ENCODE assay signal across 9 mouse cellular contexts in the genomic region with DNA sequence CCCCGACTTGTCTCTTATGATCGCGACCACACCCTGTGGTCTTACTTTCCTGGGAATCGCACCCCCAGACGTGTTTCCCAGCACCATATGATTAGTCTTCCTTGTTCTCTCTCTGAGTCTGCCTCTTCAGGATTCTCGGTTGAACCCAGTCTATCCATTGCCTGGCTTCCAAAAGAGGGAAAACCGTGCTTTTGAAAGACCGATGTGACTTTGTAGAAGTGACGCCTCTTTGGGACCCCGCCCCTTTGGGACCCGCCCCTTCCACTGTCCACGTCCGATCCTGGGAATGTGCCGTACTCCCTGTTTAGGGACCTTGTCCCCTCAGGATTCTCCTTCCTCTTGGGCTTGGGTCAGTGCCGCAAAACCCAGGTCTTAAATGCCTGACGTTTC. TPM values are rescaled to one million over a fixed set of nuclear protein-coding genes. Genes with fewer than 3 reads are reported as not detected.
DNase-seq lines count a peak whose midpoint lies in the region; ATAC-seq and TF ChIP-seq lines count a peak whose summit lies in the region.
"Had no signal": no experiment of that assay in that cellular context is flagged by ENCODE, and none has a peak within 500 bp of the region (broad histone marks: within the 10 kb centered on the region; RNA-seq: fewer than 3 reads in every experiment).

No protein-coding gene starts in this region.

- TF ChIP-seq POLR2A in bone marrow macrophage, adult 2 months (IDR thresholded peaks at IDR 0.05; ENCODE audit: borderline replicate concordance, low read depth, low read length), result no peak

- no peaks in the 10 kb centered on the region for H3K27me3 ChIP-seq in hindbrain, embryonic 16.5 days (replicated peaks; ENCODE audit: control insufficient read depth, insufficient read depth, low read length)
- no peaks in the 10 kb centered on the region for H3K27me3 ChIP-seq in liver, embryonic 12.5 days (replicated peaks)
- H3K27me3 ChIP-seq in neural tube, embryonic 11.5 days (ENCODE audit: control insufficient read depth, insufficient read depth, low read length), result no peaks in the 10 kb centered on the region

- WGBS in hindbrain, embryonic 16.5 days, result under 1% methylated on average over 16 of the region's 16 CpGs
- WGBS in liver, embryonic 12.5 days (ENCODE audit: insufficient replicate concordance), result under 1% methylated on average over 16 of the region's 16 CpGs
- WGBS in neural tube, embryonic 11.5 days, result under 1% methylated on average over 16 of the region's 16 CpGs

- peak; percentile 2 for ATAC-seq in hindbrain, embryonic 16.5 days
- ATAC-seq in liver, embryonic 12.5 days, result no peak
- peak; percentile 37 for ATAC-seq in neural tube, embryonic 11.5 days (ENCODE audit: insufficient read depth, low FRiP score, low TSS enrichment)

- no peaks in the 10 kb centered on the region for H3K9me3 ChIP-seq in hindbrain, embryonic 16.5 days (ENCODE audit: control insufficient read depth, low read length)
- 0 out of 2 replicates have a peak, but pooled peaks cover 4% of the 10 kb centered on the region for H3K9me3 ChIP-seq in liver, embryonic 12.5 days (replicated peaks)
- H3K9me3 ChIP-seq in neural tube, embryonic 11.5 days (ENCODE audit: control insufficient read depth, low read length), result no peaks in the 10 kb centered on the region

- peak; percentile 78 for DNase-seq in MN1 (ENCODE audit: low spot score)
- peak; percentile 83 for DNase-seq in gastrocnemius, postnatal 10 days
- peak; percentile 81 for DNase-seq in neural tube, embryonic 11.5 days (ENCODE audit: low spot score)
- no peak for DNase-seq in frontal cortex, postnatal 25 days (ENCODE audit: low spot score in 2 of 2)
- DNase-seq in left cerebral cortex, postnatal 36 days (ENCODE audit: low spot score in 2 of 2), result no peak

- H3K9ac ChIP-seq in hindbrain, embryonic 16.5 days (ENCODE audit: low read depth, low read length), result peak overlapping the region; percentile 77
- H3K9ac ChIP-seq in liver, embryonic 12.5 days, result peak overlapping the region; percentile 78
- H3K9ac ChIP-seq in neural tube, embryonic 11.5 days (ENCODE audit: low read length), result peak overlapping the region; percentile 66

- H3K36me3 ChIP-seq in hindbrain, embryonic 16.5 days (ENCODE audit: control insufficient read depth, insufficient read depth, low read length), result peaks cover 7% of the 10 kb centered on the region
- H3K36me3 ChIP-seq in liver, embryonic 12.5 days, result peaks cover 43% of the 10 kb centered on the region
- peaks cover 6% of the 10 kb centered on the region; the same call in 1 of the 2 replicates for H3K36me3 ChIP-seq in neural tube, embryonic 11.5 days (ENCODE audit: control insufficient read depth, insufficient read depth, low read length)

- peak overlapping the region; percentile 95 for H3K27ac ChIP-seq in bone marrow macrophage, adult 2 months (ENCODE audit: insufficient read depth, low read depth, low read length)
- peak overlapping the region; percentile 91 for H3K27ac ChIP-seq in hindbrain, embryonic 16.5 days (ENCODE audit: low read depth, low read length)
- H3K27ac ChIP-seq in liver, embryonic 12.5 days, result peak overlapping the region; percentile 94
- peak overlapping the region; percentile 84 for H3K27ac ChIP-seq in neural tube, embryonic 11.5 days (ENCODE audit: low read depth, low read length)

- peaks cover 41% of the 10 kb centered on the region for H3K4me1 ChIP-seq in bone marrow macrophage, adult 2 months (ENCODE audit: control insufficient read depth, insufficient read depth, low read length)
- H3K4me1 ChIP-seq in hindbrain, embryonic 16.5 days (ENCODE audit: control insufficient read depth, insufficient read depth, low read depth, low read length), result peaks cover 27% of the 10 kb centered on the region
- peaks cover 65% of the 10 kb centered on the region for H3K4me1 ChIP-seq in liver, embryonic 12.5 days
- peaks cover 27% of the 10 kb centered on the region for H3K4me1 ChIP-seq in neural tube, embryonic 11.5 days (ENCODE audit: control insufficient read depth, insufficient read depth, low read length)

- H3K4me2 ChIP-seq in hindbrain, embryonic 16.5 days (ENCODE audit: low read length), result peak overlapping the region; percentile 99
- peak overlapping the region; percentile 97 for H3K4me2 ChIP-seq in liver, embryonic 12.5 days
- H3K4me2 ChIP-seq in neural tube, embryonic 11.5 days (ENCODE audit: low read depth), result peak overlapping the region; percentile 91

- no peak for TF ChIP-seq CTCF in bone marrow macrophage, adult 2 months (IDR thresholded peaks at IDR 0.05; ENCODE audit: low read depth, low read length)

- intact Hi-C loops in left cerebral cortex, postnatal 36 days (cut with DNase I), result no loop called here

- H3K4me3 ChIP-seq in bone marrow macrophage, adult 2 months (ENCODE audit: insufficient read depth, low read length), result peak overlapping the region; percentile 90
- H3K4me3 ChIP-seq in hindbrain, embryonic 16.5 days (ENCODE audit: low read length), result peak overlapping the region; percentile 63
- peak overlapping the region; percentile 75 for H3K4me3 ChIP-seq in liver, embryonic 12.5 days
- peak overlapping the region; percentile 53 for H3K4me3 ChIP-seq in neural tube, embryonic 11.5 days (ENCODE audit: low read depth, low read length)

RNA-seq across cellular contexts. Expression of gene Shc1, which starts 0.6 kb away (rescaled TPM):
- 56.0 and 56.8 TPM in 2 replicates for polyA plus RNA-seq in bone marrow macrophage, adult 2 months (2012; ENCODE audit: insufficient read depth, insufficient read length, missing spikeins)
- 10 to 100 TPM; 50.0 to 57.8 TPM for total RNA-seq in gastrocnemius, postnatal 10 days (2021)
- polyA plus RNA-seq in hindbrain, embryonic 16.5 days (2015; fragmentation: Nextera tagmentation; extraction: Ambion mirVana), result 16.9 and 23.8 TPM in 2 replicates
- 56.8 and 63.3 TPM in 2 replicates for polyA plus RNA-seq in liver, embryonic 12.5 days (2016; fragmentation: Nextera tagmentation; extraction: Ambion mirVana)
- 43.9 and 48.0 TPM in 2 replicates for polyA plus RNA-seq in neural tube, embryonic 11.5 days (2014; fragmentation: Nextera tagmentation; extraction: Ambion mirVana)
- 10 to 100 TPM; 10.6 to 16.0 TPM for total RNA-seq in left cerebral cortex, postnatal 36 days (2021)

RNA-seq across cellular contexts. Expression of gene Cks1b, which starts 0.7 kb away (rescaled TPM):
- polyA plus RNA-seq in bone marrow macrophage, adult 2 months (2012; ENCODE audit: insufficient read depth, insufficient read length, missing spikeins), result 46.6 and 55.2 TPM in 2 replicates
- total RNA-seq in gastrocnemius, postnatal 10 days (2021), result 10 to 100 TPM; 19.7 to 22.3 TPM
- polyA plus RNA-seq in hindbrain, embryonic 16.5 days (2015; fragmentation: Nextera tagmentation; extraction: Ambion mirVana), result 87.9 and 91.5 TPM in 2 replicates
- polyA plus RNA-seq in liver, embryonic 12.5 days (2016; fragmentation: Nextera tagmentation; extraction: Ambion mirVana), result 310 and 316 TPM in 2 replicates
- 432 and 463 TPM in 2 replicates for polyA plus RNA-seq in neural tube, embryonic 11.5 days (2014; fragmentation: Nextera tagmentation; extraction: Ambion mirVana)
- 1 to 10 TPM; 2.1 to 2.3 TPM for total RNA-seq in left cerebral cortex, postnatal 36 days (2021)

RNA-seq across cellular contexts. Expression of gene Flad1, which starts 7.2 kb away (rescaled TPM):
- polyA plus RNA-seq in bone marrow macrophage, adult 2 months (2012; ENCODE audit: insufficient read depth, insufficient read length, missing spikeins), result 17.7 and 20.5 TPM in 2 replicates
- total RNA-seq in gastrocnemius, postnatal 10 days (2021), result 10 to 100 TPM; 25.8 to 29.5 TPM
- polyA plus RNA-seq in hindbrain, embryonic 16.5 days (2015; fragmentation: Nextera tagmentation; extraction: Ambion mirVana), result 34.7 and 36.6 TPM in 2 replicates
- 21.6 and 22.9 TPM in 2 replicates for polyA plus RNA-seq in liver, embryonic 12.5 days (2016; fragmentation: Nextera tagmentation; extraction: Ambion mirVana)
- 29.4 and 30.9 TPM in 2 replicates for polyA plus RNA-seq in neural tube, embryonic 11.5 days (2014; fragmentation: Nextera tagmentation; extraction: Ambion mirVana)
- total RNA-seq in left cerebral cortex, postnatal 36 days (2021), result 10 to 100 TPM; 31.0 to 32.5 TPM

RNA-seq across cellular contexts. Expression of gene Pygo2, which starts 11.2 kb away (rescaled TPM):
- polyA plus RNA-seq in bone marrow macrophage, adult 2 months (2012; ENCODE audit: insufficient read depth, insufficient read length, missing spikeins), result 25.3 and 28.0 TPM in 2 replicates
- 10 to 100 TPM; 15.9 to 22.2 TPM for total RNA-seq in gastrocnemius, postnatal 10 days (2021)
- polyA plus RNA-seq in hindbrain, embryonic 16.5 days (2015; fragmentation: Nextera tagmentation; extraction: Ambion mirVana), result 34.1 and 45.6 TPM in 2 replicates
- polyA plus RNA-seq in liver, embryonic 12.5 days (2016; fragmentation: Nextera tagmentation; extraction: Ambion mirVana), result 22.7 and 23.1 TPM in 2 replicates
- polyA plus RNA-seq in neural tube, embryonic 11.5 days (2014; fragmentation: Nextera tagmentation; extraction: Ambion mirVana), result 55.7 and 59.8 TPM in 2 replicates
- 10 to 100 TPM; 53.7 to 61.4 TPM for total RNA-seq in left cerebral cortex, postnatal 36 days (2021)

RNA-seq across cellular contexts. Expression of gene Lenep, which starts 16.3 kb away (rescaled TPM):
- not detected in 2 replicates for polyA plus RNA-seq in bone marrow macrophage, adult 2 months (2012; ENCODE audit: insufficient read depth, insufficient read length, missing spikeins)
- under 1 TPM; 0.59 to 0.73 TPM for total RNA-seq in gastrocnemius, postnatal 10 days (2021)
- polyA plus RNA-seq in hindbrain, embryonic 16.5 days (2015; fragmentation: Nextera tagmentation; extraction: Ambion mirVana), result 0.60 TPM in 1 of 2 replicates, not detected in the other
- polyA plus RNA-seq in liver, embryonic 12.5 days (2016; fragmentation: Nextera tagmentation; extraction: Ambion mirVana), result not detected in 2 replicates
- 0.13 and 0.73 TPM in 2 replicates for polyA plus RNA-seq in neural tube, embryonic 11.5 days (2014; fragmentation: Nextera tagmentation; extraction: Ambion mirVana)
- 1 to 10 TPM; 4.2 to 5.3 TPM for total RNA-seq in left cerebral cortex, postnatal 36 days (2021)
- total RNA-seq: common myeloid progenitor, adult 5-6 weeks had no signal

Comparison
In these comparisons a context has a peak if more than half of its experiments do, and no peak if none do; other contexts are left out.
1. DNase-seq: peak in MN1 (single experiment), gastrocnemius, postnatal 10 days (single experiment) and neural tube, embryonic 11.5 days (single experiment); none in frontal cortex, postnatal 25 days (0 of 2) and left cerebral cortex, postnatal 36 days (0 of 2).
2. Peak in every context shown above with its lines, with median percentiles within 50 percentile points of each other: H3K27ac ChIP-seq, H3K4me3 ChIP-seq, H3K4me2 ChIP-seq and H3K9ac ChIP-seq.